Mouse (Mus musculus): ENCODE results near the gene Adh4.
"Not testable (repeated sequence)": the region's sequence is repeated elsewhere in the genome, so short reads cannot be mapped to it uniquely, and the experiment has no call there.

The Adh4 gene

DNA sequence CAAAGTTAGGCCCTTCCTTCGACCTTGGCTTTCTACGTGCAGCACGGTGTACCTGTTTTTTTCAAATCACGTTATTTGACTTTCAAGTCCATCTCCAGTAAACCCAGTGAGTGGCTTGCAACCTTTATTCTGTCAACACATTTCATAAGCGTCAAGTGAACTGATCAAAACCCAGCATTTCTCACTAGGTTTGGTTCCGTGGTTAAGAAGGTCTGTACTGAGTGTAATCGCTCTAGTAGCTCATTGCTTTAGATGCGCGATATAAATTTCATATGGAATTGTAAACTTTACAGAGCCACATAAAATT is 28.2 kb downstream of the Adh4 start:
- DNase-seq (ENCODE audit: low read depth, low spot score), result no peak

DNA sequence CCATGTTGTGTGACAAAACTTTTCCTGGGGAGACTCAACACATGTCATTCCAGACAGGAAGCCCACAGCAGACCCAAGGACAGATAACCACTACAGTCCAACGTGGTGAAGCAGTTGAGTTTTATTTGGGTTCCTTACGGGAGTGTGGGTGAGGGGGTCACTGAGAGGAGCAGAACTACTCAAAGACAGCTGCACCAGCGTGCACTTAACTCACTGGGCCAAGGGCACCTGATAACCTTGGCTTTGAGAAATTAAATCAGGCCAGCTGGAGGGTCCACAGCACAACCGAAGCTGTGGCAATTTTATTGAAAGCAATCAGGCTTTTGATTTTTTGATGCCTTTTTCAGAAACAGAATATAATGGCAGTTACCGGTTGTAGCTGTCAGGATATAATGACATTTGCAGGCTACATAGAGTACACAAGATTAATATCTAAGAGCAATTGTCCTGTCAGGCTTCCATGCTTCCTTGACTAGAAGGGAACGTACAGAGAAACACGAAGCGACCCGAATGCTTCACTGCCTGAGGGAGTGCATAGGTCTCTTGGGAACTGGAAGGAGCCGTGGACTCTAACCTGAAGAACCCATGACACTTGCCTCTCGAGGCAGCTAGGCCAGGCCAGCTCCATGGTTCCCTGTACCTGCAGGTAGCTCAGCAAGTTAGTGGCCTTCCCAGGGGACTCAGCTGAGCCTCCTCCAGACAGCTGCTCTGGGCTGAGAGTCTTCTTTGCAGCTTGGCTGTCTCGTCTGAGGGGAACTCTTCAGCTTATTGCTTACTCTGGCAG is 33.0 kb downstream of the Adh4 start:
- no peak for DNase-seq (ENCODE audit: low read depth, low spot score)

DNA sequence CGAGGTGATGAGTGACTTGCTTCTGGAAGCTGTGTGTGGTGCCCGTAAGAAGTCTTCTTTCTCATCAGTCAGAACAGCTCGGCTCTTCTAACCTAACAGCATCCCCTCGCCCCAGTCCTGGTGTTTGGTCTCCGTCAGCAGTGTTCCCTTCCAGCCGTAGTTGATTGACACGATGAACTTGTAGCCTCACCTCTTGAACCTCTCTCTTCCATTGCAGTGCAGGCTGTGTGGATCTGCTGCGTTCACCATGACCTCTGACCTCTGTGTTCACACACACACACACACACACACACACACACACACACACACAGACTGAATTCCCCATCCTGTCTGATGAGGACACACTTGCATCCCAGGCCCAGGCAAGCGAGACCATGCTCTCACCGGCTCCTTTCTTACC is 36.9 kb downstream of the Adh4 start:
- no peak for DNase-seq (ENCODE audit: low read depth, low spot score)

DNA sequence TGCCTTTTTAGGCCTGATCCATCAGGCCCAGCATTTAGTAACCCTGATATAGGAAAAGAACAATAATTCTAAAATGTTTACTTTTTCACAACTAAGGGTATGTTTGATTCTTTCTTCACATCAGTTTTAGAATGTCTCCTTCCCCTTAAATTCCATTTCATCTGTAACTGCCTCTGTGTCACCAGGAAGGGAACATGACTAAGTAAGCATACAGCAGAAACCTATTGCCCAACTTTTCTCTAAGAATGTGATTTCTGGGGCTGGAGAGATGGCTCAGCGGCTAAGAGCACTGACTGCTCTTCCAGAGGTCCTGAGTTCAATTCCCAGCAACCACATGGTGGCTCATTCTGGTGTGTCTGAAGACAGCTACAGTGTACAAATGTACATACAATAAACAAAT is 39.0 kb downstream of the Adh4 start:
- no peak for DNase-seq (ENCODE audit: low read depth, low spot score)

DNA sequence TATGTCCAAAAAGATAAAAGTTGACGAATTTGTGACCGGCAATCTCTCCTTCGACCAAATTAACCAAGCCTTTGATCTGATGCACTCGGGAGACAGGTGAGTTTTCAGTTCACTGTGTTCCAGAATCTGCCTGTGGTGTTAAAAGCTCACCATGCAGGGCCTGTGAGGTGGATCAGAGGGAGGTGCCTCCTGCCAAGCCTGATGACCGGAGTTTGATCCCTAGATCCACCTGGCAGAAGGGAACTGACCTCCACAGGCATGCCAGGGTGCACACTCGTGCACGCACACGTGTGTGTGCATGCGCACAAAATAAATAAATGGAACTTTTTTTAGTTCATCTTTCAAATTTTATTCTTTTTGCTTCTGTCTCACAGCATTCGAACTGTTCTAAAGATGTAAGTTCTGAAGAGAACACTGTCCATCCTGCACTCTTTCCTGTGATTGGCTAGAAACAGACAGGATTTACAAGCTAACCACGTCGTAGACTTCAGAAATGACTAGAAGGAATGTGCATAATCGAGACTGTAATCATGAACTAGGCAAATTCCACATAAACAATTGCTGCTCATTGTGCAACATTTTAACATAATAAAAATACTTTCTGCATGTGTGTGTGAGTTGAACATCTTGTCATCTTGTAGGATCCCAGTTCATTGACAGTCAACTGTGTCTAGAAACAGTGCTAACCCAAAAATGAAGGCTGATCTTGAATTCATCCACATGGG is 39.6 kb downstream of the Adh4 start:
- no peak for DNase-seq (ENCODE audit: low read depth, low spot score)

DNA sequence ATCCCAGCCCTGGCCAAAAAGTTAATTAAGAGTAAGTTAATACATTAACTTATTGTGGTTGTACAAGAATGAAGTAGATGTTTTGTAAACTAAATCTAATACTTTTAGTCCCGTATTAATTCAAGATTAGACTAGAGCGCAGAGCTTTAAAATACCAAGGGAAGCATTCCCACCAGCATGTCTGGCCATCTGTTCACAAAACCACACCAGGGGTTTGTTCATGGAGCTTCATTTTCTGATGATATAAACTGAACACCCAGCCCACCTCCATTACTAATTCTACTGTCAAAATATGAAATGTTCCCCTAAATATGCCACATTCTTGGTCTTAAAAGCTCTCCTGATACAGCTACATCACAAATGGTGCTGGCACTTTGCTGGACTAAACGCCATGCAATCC is 43.2 kb downstream of the Adh4 start:
- no peak for DNase-seq (ENCODE audit: low read depth, low spot score)

DNA sequence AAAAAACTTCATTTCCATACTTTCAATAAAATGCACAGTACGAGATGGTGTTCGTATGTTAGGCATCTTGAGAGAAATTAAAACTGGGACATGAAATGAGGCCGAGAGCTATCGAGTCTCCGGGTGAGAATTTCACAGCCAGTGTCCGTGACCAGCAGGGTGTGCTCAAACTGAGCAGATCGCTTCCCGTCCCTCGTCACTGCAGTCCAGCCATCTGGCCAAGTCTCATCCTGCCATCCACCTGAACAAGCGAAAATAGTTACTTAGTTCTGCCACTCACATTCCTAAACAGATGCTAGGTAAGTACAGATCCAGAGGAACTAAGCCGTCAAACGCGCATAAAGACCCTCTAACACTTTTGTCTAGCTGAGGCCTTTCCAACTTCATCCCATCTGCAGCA is 45.0 kb downstream of the Adh4 start:
- no peak for DNase-seq (ENCODE audit: low read depth, low spot score)

DNA sequence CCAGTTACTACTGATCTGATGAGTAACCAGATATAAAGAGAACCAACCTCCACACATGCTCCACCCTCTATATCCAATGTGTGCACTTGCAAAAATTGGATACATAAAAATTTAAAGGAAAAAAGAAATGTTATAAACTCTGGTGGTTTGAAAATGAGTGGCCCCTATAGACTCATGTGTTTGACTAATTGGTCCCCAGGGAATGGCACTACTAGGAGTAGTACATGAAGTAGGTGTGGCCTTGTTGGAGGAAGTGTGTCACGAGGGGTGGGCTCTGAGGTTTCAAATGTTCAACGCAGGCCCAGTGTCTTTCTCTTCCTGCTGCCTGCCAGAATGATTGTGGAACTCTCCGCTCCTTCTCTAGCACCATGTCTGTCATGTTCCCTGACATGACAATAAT is 46.6 kb downstream of the Adh4 start:
- DNase-seq (ENCODE audit: low read depth, low spot score), result no peak

DNA sequence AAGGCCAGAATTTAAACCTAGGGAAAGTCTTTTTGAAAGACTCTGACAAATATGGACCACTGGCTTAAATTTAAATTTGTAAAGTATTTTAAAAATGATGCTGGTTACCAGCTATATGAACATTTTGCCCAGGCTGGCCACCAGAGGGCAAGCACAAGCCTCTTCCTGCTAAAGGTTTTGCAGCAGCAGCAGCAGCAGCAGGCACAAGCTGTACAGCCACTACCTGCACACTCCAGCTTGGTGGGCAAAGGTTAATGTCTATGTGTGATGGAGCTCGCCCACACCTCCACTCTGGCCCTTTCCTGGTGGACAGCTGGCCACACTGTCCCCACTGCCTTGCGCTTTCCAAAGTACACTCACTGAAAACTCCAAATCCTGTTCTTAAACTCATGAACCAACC is 47.9 kb downstream of the Adh4 start:
- DNase-seq (ENCODE audit: low read depth, low spot score), result peak; percentile 52

DNA sequence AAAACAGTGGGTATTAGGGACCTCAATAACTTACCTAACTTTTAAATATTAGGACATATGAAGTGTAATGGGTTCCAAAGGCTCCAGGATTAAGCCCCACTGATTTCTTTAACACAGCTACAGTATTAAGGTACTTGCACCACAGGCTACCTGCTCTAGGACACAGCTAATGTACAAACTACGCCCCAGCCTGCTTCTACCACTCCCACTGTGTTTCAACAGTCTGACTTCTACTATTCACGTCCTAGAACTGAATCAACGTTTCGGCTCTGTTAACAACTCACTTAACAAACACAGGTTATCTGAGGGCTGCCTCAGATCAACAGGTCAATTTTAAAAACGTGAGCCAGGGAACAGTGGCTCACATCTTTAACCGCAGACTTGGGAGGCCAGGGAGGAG is 48.5 kb downstream of the Adh4 start:
- no peak for DNase-seq (ENCODE audit: low read depth, low spot score)

DNA sequence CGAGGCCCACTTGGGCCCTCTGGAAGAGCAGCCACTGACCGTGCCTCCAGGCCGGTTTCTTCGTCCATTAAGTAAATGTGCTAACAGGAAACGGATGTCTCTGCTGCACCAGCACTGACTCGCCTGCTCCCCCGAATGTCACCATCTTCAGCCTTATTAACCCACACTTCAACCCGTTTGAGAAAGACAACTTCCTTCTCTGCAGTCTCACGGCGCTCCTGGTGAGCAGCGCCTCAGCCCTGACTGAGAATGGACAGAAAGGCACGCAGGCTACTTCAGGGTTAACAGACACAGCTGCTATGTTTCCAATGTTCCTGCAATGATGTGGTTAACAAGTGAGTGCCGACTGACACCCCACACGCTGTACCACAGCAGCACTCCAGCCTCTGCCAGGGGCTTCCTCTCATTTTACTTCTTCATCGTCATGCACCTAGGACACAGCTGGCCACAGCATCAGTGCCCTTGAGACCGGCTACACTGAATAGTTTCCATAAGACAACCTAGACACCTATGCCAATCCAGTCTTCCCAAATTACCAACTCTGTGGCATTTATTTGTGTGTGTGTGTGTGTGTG is 49.4 kb downstream of the Adh4 start:
- no peak for DNase-seq (ENCODE audit: low read depth, low spot score)

DNA sequence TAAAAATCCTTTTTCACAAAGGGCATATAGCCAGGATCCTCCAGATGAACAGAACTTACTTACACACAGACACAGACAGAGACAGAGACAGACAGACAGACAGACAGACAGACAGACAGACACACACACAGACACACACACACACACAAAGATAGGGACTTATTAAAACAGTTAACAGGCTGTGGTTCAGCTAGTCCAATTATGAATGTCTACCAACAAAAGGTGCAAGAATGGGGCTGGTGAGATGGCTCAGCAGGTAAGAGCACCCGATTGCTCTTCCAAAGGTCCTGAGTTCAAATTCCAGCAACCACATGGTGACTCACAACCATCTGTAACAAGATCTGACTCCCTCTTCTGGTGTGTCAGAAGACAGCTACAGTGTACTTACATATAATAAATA is 51.4 kb downstream of the Adh4 start:
- not testable (repeated sequence) for DNase-seq (ENCODE audit: low read depth, low spot score)

DNA sequence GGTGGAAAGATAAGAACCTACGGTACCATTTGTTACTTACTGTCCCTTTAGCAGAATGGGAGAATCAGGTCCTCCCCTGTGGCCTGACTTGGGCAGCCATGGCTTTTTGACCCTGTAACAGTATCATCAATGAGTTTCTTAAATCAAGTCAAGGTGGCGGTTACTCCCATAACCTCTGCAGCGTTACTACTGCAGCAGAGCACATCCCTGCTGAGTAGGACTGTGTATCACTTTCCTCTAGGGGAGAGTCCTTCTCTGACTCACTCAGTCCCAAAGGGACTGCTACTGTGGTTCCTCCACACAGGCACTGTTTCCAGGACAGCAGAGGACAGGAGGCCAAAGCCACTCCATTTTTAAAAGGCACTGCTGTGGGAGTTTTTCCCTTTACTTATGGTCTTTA is 55.8 kb downstream of the Adh4 start:
- DNase-seq (ENCODE audit: low read depth, low spot score), result no peak

DNA sequence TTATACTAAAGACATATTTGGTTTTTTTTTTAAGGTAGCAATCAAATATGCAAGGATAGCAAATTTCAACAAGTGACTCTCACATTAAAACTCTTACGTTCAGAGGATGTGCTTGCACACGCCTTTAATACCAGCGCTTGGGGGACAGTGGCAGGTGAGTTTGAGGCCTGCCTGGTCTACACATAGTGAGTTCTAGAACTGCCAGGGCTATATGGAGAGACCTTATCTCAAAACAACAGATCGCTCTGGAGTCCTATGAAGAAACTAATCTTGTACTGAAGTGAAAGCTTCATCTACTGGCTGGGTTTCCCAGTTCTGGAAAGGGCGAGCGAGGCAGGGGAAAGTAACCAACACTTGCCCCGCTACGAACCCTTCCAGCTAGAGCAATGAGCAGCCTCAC is 64.2 kb downstream of the Adh4 start:
- DNase-seq (ENCODE audit: low read depth, low spot score), result no peak

Measured in ZHBTc4 (cell line).